Mouse (Mus musculus): Measurements from ENCODE around the gene Wif1. TPM values are rescaled to one million over a fixed set of nuclear protein-coding genes. Genes with fewer than 3 reads are reported as not detected.

Wif1 gene
- polyA plus RNA-seq, 1 experiment, result 0.81 TPM

DNA sequence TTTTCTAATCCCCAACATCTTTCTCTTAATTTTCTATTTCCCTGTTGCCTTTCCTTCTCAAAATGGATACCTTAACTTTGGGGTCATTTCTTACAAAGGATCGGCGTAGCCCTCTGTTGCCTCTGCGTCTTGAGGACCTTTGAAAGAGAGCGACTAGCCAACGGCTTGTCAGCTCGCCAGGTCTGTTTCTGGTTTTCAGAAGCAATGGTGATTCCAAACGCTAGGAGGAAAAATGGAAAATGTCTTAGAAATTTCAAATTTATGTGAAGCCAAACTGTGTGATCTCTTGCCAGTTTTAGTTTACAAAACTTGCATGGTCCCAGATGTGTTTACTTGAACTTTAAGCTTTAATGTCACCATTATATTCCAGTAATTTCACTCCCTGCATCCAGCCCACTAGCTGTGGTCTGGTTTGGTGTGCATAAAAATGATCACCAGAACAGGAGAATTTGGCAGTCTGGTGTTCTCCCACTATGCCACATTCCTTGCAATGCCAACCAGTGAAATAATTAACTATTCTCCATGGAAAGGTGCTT lies 33.7 kb downstream of the Wif1 start:
- H3K4me1 ChIP-seq (ENCODE audit: control insufficient read depth, insufficient read depth, low read length), result no peaks in the 10 kb centered on the region
- H3K27ac ChIP-seq (ENCODE audit: insufficient read depth, low read length), result no peak overlapping the region
- TF ChIP-seq CTCF (IDR thresholded peaks at IDR 0.05; ENCODE audit: extremely low read depth, insufficient read depth, low read length), result no peak
- TF ChIP-seq POLR2A (IDR thresholded peaks at IDR 0.05; ENCODE audit: extremely low read depth, insufficient read depth, low read length), result no peak
- H3K4me3 ChIP-seq (ENCODE audit: insufficient read depth, low read length), result no peak overlapping the region

DNA sequence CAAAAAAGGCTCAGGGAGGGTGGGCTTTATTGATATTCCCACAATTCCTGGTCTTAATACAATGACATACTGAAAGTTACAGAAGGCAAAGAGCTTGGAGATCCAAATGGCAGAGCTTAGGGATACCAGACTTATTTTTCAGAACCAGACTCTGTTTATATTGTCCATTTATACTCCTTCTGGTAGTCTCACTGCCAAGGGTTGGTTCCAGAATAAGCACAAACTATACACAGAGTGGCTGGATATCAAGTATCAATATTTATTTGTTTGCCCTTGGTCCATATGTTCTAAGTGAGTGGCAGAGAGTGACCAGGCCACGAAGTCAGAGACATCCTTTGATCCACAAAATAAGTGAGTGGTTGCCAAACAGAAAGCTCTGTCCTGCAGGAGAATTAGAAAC lies 34.2 kb downstream of the Wif1 start:
- no peak for TF ChIP-seq POLR2A (IDR thresholded peaks at IDR 0.05; ENCODE audit: extremely low read depth, insufficient read depth, low read length)
- no peak for TF ChIP-seq CTCF (IDR thresholded peaks at IDR 0.05; ENCODE audit: extremely low read depth, insufficient read depth, low read length)
- Histone ChIP-seq H3K27ac (ENCODE audit: insufficient read depth, low read length) (no peak overlapping the region), H3K4me1 (ENCODE audit: control insufficient read depth, insufficient read depth, low read length) (no peaks in the 10 kb centered on the region), H3K4me3 (ENCODE audit: insufficient read depth, low read length) (no peak overlapping the region)

DNA sequence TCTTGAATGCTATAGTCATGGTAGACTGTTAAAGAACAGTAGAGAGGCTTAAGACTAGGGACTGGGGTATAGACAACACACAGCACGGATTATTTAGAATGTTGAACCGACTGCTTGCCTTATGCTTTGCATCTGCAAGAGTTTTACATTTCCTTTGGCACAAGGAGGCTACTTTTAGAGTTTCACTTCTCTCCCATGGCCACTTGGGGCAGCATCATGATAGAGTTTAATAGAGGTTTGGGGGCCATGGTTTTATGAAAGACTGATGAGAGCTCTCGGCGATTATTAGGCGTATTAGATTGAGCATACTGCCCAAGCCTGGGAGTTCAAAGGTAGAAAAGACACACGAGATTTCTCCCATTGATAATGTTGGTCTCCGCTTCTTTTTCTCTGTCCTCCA lies 37.0 kb downstream of the Wif1 start:
- TF ChIP-seq CTCF (IDR thresholded peaks at IDR 0.05; ENCODE audit: extremely low read depth, insufficient read depth, low read length), result no peak
- no peak for TF ChIP-seq POLR2A (IDR thresholded peaks at IDR 0.05; ENCODE audit: extremely low read depth, insufficient read depth, low read length)
- H3K27ac ChIP-seq (ENCODE audit: insufficient read depth, low read length), result no peak overlapping the region
- H3K4me3 ChIP-seq (ENCODE audit: insufficient read depth, low read length), result no peak overlapping the region
- no peaks in the 10 kb centered on the region for H3K4me1 ChIP-seq (ENCODE audit: control insufficient read depth, insufficient read depth, low read length)

DNA sequence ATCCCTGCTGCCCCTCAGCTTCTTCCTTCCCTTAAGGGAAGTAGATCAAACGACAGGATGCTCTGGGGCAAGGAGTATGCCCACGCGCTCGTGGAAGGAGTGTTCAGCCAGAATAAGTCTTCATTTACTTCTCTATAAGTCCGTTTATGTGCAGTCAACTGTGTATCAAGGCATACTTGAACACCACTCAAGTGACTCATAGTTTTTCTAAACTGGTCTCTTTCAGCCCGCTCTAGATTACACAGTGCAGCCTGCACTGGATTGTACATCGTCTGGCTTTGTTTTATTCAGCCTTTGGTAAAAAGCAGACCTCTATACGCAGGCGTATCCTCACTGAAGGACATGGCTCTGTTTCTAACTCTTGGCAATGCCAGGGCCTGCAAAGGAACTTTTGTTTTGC lies 46.7 kb downstream of the Wif1 start:
- no peak overlapping the region for H3K27ac ChIP-seq (ENCODE audit: insufficient read depth, low read length)
- no peaks in the 10 kb centered on the region for H3K4me1 ChIP-seq (ENCODE audit: control insufficient read depth, insufficient read depth, low read length)
- H3K4me3 ChIP-seq (ENCODE audit: insufficient read depth, low read length), result no peak overlapping the region
- TF ChIP-seq CTCF (IDR thresholded peaks at IDR 0.05; ENCODE audit: extremely low read depth, insufficient read depth, low read length) (no peak), POLR2A (IDR thresholded peaks at IDR 0.05; ENCODE audit: extremely low read depth, insufficient read depth, low read length) (no peak)

DNA sequence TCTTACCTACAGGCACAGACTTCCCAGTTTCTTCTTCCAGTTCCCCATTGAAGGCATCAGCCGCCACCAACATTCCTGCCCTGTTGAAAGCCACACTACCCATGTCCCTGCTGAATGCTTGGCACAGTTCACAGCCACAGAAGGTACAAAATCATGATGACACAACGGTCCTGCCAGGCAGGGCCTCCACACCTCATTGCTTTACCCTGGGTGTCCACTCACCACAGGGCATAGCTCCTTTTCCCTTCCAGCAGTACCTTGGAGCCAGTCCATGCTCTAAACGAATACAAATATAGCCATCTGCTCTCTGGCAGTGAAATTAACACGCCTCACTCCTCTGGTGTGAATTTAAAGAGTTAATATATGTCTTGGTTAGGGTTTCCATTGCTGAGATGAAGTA lies 49.1 kb downstream of the Wif1 start:
- no peak for TF ChIP-seq CTCF (IDR thresholded peaks at IDR 0.05; ENCODE audit: extremely low read depth, insufficient read depth, low read length)
- no peak for TF ChIP-seq POLR2A (IDR thresholded peaks at IDR 0.05; ENCODE audit: extremely low read depth, insufficient read depth, low read length)
- H3K4me1 ChIP-seq (ENCODE audit: control insufficient read depth, insufficient read depth, low read length), result no peaks in the 10 kb centered on the region
- H3K27ac ChIP-seq (ENCODE audit: insufficient read depth, low read length), result no peak overlapping the region
- H3K4me3 ChIP-seq (ENCODE audit: insufficient read depth, low read length), result no peak overlapping the region

DNA sequence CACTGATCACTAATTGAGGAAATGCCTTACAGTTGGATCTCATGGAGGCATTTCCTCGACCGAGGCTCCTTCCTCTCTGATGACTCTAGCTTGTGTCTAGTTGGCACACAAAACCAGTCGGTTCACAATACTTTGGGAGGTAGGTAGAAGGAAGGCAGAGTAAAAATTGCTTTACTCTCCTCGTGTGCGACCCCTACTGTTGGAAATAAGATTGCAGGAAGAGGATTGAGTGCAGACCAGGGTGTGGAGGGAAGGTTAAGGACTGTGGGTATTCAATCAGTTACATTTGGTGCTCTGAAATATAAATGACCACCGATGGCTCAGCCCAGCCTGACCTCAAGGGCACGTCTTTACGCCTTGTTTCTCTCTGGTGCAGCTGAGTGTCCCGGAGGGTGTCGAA lies 49.8 kb downstream of the Wif1 start:
- Histone ChIP-seq H3K4me1 (ENCODE audit: control insufficient read depth, insufficient read depth, low read length) (no peaks in the 10 kb centered on the region), H3K4me3 (ENCODE audit: insufficient read depth, low read length) (no peak overlapping the region), H3K27ac (ENCODE audit: insufficient read depth, low read length) (no peak overlapping the region)
- 0 out of 2 replicates have a peak, but pooled peaks have one; percentile 12 for TF ChIP-seq CTCF (IDR thresholded peaks at IDR 0.05; ENCODE audit: extremely low read depth, insufficient read depth, low read length)
- no peak for TF ChIP-seq POLR2A (IDR thresholded peaks at IDR 0.05; ENCODE audit: extremely low read depth, insufficient read depth, low read length)

DNA sequence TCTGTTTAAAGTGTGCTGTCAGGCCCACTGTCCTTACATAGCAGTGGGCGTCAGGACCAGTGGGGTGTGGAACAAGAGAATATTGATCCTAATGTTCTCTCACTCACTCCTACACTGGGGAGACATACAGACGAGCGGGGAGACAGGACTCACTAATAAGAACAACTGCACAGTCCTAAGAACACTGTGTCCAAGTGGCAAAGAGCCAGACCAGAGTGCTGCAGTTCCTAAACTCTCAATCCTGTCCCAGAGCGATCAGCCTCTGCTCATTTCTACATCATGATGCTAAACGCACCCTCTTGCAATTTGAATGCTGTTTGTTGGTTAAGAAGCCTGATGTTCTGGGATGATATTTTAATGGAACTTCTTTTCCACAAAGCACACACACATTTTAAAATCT lies 54.9 kb downstream of the Wif1 start:
- TF ChIP-seq CTCF (IDR thresholded peaks at IDR 0.05; ENCODE audit: extremely low read depth, insufficient read depth, low read length), result no peak
- TF ChIP-seq POLR2A (IDR thresholded peaks at IDR 0.05; ENCODE audit: extremely low read depth, insufficient read depth, low read length), result no peak
- no peak overlapping the region for H3K27ac ChIP-seq (ENCODE audit: insufficient read depth, low read length)
- no peak overlapping the region for H3K4me3 ChIP-seq (ENCODE audit: insufficient read depth, low read length)

DNA sequence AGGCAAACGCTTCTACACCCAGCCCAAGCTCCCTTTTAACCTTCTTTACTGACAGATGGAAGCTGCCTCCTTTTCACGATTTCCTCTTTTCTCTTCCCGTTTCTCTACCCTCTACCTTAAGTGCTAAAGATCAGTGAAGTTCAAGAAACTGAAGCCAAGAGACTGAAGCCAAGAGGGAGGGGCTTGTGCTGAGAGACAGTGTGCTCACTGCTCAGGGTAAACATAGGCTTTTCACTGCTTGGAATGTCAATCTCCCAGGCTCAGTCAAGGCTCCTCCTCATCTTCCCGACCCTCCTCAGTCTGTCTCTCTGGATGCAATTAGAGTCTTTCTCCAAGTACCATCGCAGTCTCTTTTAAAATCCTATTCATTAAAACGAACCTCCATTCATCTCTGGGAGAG lies 55.6 kb downstream of the Wif1 start:
- H3K27ac ChIP-seq (ENCODE audit: insufficient read depth, low read length), result no peak overlapping the region
- H3K4me3 ChIP-seq (ENCODE audit: insufficient read depth, low read length), result no peak overlapping the region
- TF ChIP-seq POLR2A (IDR thresholded peaks at IDR 0.05; ENCODE audit: extremely low read depth, insufficient read depth, low read length) (no peak), CTCF (IDR thresholded peaks at IDR 0.05; ENCODE audit: extremely low read depth, insufficient read depth, low read length) (no peak)
- no peaks in the 10 kb centered on the region for H3K4me1 ChIP-seq (ENCODE audit: control insufficient read depth, insufficient read depth, low read length)

More for the DNA sequence above, 54.9 kb downstream of the Wif1 start:
- H3K4me1 ChIP-seq (ENCODE audit: control insufficient read depth, insufficient read depth, low read length), result no peaks in the 10 kb centered on the region

DNA sequence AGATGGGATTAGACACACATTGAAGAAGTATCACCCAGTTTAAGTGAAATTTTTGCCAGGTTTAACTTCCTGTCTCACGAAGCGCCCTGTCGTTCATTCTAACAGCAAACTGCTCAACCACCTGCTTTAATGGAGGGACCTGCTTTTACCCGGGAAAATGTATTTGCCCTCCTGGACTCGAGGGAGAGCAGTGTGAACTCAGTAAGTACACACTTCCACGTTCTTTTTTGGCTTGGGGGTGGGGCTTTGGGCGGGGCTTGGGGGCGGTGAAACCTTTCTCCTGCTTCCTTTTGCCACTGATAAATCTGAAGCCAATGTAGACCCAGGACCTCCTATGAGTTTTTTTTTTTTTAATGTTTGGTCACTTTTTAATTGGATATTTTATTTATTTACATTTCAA lies 56.2 kb downstream of the Wif1 start:
- H3K4me1 ChIP-seq (ENCODE audit: control insufficient read depth, insufficient read depth, low read length), result no peaks in the 10 kb centered on the region
- no peak overlapping the region for H3K27ac ChIP-seq (ENCODE audit: insufficient read depth, low read length)
- TF ChIP-seq CTCF (IDR thresholded peaks at IDR 0.05; ENCODE audit: extremely low read depth, insufficient read depth, low read length) (no peak), POLR2A (IDR thresholded peaks at IDR 0.05; ENCODE audit: extremely low read depth, insufficient read depth, low read length) (no peak)
- no peak overlapping the region for H3K4me3 ChIP-seq (ENCODE audit: insufficient read depth, low read length)

DNA sequence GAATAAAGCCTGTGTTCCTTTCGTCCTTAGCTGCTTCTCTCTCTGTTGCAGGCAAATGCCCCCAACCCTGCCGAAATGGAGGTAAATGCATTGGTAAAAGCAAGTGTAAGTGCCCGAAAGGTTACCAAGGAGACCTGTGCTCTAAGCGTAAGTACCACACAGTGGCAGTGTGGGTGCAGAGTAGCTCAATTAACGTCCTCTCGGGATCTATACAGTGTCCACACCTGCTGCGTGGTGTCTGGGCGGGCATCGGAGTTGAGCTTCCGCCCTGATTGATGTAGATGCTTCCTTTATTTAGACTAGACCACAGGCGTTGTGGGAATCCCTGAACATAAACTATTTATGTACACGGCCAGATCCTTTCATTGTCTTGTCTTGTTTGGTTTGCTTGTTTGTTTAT lies 62.2 kb downstream of the Wif1 start:
- H3K27ac ChIP-seq (ENCODE audit: insufficient read depth, low read length), result no peak overlapping the region
- TF ChIP-seq CTCF (IDR thresholded peaks at IDR 0.05; ENCODE audit: extremely low read depth, insufficient read depth, low read length), result no peak
- no peak for TF ChIP-seq POLR2A (IDR thresholded peaks at IDR 0.05; ENCODE audit: extremely low read depth, insufficient read depth, low read length)
- H3K4me1 ChIP-seq (ENCODE audit: control insufficient read depth, insufficient read depth, low read length), result no peaks in the 10 kb centered on the region
- H3K4me3 ChIP-seq (ENCODE audit: insufficient read depth, low read length), result no peak overlapping the region
